Mouse (Mus musculus) gastrocnemius, adult 18-20 months (tissue): ENCODE measurements at regions not wholly inside any gene's neighbourhood (a gene's known extent, or its start where the extent isn't known, plus 50 kb on each side); places are given as distances from the start of the nearest gene placed in this dataset.
A peak's percentile ranks its signal among the peaks of the same experiment; 100 is the strongest.

Source experiments
- DNase-seq: peaks from one replicate; pipeline ENCODE4 v3.0.0; 2021; ENCODE audit warnings: low spot score

DNA sequence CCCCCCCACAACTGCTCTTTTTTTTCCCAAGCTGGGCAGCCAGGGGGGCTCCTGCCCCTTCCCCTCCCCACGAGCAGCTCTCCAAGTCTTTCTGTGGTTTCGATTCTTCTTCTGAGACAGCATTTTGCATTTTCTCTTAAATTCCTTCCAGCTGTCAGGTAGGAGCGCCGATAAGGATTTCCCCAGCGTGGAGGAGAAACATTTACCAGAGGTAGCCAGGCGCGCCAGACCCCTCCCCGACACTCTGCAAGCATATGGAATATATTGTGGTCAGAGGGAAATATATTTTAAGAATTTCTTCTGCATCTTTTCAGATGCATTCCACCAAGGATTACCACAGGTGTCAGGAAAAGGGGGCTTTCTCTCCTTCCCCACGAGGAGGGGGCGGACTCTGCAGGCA lies 111.9 kb downstream of the Tbx5 start:
- no peak for DNase-seq

- no peak for DNase-seq
Measured at GRCm38 (mm10) chr5:119948399-119948798, 115.9 kb downstream of the Tbx5 start.

- DNase-seq, result no peak
Measured at GRCm38 (mm10) chr5:119952085-119952484, 119.6 kb downstream of the Tbx5 start.

- DNase-seq, result no peak
Measured at GRCm38 (mm10) chr5:119953189-119953588, 120.7 kb downstream of the Tbx5 start.

GRCm38 (mm10) chr5:119953811-119954566 lies 121.5 kb downstream of the Tbx5 start:
- no peak for DNase-seq

DNA sequence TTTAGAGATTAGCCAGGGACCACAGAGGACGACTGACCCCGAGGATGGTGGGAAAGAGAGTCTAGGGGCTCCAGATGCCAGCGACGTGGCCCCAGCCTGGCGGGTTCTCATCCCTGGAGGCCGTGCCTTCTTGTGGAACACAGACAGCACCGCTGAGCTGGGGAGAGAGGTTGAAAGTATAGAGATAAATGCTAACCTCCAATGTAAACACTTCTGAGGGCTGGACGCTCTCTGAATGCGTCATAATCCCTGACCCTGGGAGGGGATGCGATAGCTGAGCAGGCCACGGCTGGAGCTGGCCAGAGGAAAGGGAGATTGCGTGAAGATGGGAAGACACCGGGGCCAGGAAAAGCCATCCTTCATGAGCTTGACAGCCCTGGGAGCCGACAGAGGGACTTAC lies 126.5 kb downstream of the Tbx5 start:
- no peak for DNase-seq

DNA sequence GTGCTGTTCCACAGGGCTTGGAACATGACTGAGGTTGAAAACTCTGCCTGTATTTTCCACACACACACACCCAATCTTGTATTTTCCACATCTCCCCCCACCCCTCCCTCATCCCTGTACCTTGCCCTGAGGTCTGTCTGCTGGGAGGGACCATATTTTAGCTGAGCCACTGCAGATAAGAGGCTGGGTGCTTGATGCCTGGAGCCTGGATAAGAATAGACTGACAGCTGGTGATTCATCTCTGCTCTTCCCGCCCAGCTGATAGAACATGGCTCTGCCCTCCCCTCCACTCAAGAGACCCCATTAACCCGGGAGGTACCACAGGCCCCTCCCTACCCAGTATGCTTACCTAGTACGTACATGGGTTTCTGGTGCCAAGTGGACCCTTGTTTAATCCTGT lies 132.3 kb downstream of the Tbx5 start:
- DNase-seq, result no peak

- DNase-seq, result no peak
Measured at GRCm38 (mm10) chr5:119971286-119971685, 138.8 kb downstream of the Tbx5 start.

GRCm38 (mm10) chr5:119972802-119973437 lies 140.5 kb downstream of the Tbx5 start:
- DNase-seq, result no peak

DNA sequence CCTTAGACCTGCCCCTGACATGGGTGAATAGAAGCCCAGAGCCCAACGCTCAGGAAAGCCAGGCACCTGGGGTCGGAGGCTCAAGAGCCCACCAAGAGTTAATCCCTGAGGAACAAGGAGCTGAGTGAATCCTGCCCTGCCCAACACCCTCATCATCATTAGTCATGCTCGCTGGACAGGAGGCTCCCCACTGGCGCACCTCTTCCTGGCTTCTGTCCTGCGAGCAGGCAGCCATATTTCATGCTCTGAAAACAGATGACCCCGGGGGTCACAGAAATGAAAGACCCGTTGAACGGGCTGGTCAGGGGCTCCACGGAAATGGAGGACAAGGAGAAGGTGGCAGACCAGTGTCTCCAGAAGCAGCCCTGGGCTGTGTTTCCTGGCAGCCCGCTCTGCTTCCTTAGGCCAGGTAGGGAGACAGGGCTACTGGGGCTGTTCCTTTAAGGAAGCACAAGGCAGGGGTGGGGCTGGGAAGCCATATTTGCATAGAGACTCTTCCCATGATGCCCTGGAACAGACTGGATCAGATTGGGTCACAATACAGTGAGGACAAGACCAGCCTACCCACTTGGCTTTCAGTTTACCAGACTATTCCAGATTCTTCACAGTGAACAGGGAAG lies 138.1 kb upstream of the Rbm19 start:
- DNase-seq, result no peak

DNA sequence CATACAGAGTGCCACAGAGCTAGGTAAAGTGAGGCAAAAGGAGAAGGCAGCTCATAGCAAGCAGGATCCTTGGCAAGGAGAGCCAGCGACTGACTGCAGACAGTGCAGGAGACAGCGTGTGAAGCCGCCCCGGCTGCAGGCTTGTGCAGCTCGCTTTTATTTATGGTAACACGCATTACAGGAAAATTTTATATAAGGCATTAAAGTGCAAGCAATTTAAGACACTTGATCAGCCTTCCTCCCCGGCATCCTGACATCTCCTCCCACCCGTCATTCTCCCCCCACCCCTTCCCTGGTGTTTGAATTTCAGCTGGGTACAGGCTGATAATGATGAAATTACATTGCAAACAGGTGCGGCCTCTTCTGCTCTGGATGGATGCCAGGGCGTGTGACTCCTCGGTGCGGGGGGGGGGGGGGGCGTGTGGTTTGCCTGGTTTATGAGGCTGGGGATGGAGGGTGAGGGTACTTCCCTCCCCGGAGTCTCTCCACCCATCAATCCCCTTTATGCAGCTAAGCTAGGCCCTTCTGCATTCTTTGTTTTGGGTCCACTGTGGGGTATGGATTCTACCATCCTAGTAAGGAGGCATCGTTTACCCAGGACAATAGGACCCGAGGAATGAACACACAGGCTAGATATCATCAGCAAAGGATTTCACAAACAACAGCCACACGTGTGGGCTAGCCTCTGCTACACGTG lies 135.0 kb upstream of the Rbm19 start:
- DNase-seq, result no peak

DNA sequence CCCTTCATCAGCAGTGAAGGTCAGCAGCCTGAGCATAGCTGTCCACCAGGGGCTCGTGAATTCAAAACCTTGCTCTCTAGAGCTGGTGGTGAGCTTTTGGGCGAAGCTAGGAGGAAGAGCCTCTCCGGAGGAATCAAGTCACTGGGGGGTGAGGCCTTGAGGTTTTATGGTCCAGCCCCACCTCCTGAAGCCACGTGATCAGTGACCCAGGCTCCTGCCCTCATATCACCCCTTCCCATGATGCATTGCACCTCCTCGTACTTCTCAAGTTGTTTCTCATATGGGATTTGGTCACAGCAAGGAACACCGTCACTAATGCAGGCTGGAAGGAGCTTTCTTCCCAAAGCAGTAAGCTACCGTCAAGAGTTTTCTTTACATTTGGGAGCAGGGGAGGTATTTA lies 132.1 kb upstream of the Rbm19 start:
- peak; percentile 10 for DNase-seq

DNA sequence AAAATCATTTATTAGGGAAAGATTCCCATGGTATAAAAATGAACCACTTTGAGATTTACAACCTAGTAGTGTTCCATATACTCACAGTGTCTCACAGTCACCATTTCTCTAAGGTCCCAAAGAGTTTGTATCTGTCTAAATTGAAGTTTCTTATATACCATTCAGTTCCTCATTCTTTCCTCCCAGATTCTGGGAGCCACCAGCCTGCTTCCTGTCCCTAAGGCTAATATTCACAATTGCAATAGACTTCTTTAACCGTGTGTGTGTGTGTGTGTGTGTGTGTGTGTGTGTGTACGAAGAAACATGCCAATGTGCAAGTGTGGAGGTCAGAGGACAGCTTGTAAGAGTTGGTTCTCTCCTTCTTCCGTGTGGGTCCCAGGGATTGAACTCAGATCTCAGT lies 124.1 kb upstream of the Rbm19 start:
- no peak for DNase-seq

DNA sequence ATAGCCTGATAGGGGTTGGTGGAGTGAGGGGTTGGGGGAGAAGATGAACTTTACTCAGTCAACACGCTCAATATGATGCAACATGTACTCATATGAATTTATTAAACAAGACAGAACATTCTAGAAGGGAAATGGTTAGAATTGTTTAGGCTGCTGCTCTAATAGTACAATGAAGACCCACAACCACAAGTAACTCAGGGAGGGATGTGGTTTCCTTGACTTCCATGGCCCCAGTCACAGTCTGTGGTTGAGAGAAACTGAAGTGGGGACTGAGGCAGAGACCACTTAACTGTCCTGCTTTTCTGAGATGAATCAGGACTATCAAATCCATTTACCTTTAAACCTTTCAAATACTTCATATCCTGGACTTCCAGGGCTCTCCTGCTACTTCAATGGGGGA lies 120.5 kb upstream of the Rbm19 start:
- no peak for DNase-seq

- no peak for DNase-seq
Measured at GRCm38 (mm10) chr5:120005696-120006469, 110.4 kb upstream of the Rbm19 start.

- no peak for DNase-seq
Measured at GRCm38 (mm10) chr5:120007738-120008137, 108.5 kb upstream of the Rbm19 start.

GRCm38 (mm10) chr5:120008306-120008705 lies 108.0 kb upstream of the Rbm19 start:
- DNase-seq, result no peak

GRCm38 (mm10) chr5:120015417-120015816 lies 100.8 kb upstream of the Rbm19 start:
- DNase-seq, result no peak

DNA sequence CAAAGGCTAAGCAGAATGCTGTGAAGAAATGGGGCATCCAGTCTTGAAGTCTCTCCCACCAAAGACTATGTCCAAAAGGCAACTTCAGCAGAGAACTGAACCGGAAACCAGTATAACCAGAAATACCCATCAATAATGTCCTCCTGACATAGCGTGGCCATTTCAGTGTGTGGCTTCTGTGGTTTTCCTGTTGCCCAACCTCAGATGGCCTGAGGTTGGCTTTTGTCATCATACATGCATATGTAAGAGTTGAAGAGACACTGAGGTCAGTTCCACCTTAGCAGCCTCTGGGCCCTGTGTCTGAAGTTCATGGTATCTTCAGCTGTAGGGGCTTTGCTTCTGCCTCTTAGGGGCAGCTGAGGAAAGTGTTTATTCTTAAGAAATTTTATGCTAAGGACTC lies 98.1 kb upstream of the Rbm19 start:
- no peak for DNase-seq

DNA sequence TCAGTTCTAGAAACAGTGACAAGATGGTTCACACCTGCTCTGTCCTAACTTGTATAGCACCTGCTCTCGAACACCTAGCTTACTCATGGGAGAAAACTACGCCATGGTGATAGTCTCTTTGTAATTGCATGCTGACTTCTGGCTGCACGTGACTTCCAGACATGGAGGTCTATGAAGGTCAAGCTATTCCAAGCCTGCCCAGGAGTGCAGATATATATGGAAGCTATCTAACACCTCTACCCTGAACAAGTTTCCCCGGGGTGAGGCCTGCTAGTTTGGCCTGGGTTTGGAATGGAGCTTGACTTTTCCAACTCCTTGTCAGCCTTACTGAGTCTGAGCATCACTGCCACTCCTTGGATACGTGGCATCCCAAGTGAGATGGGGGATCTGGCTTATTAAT lies 95.5 kb upstream of the Rbm19 start:
- DNase-seq, result no peak

DNA sequence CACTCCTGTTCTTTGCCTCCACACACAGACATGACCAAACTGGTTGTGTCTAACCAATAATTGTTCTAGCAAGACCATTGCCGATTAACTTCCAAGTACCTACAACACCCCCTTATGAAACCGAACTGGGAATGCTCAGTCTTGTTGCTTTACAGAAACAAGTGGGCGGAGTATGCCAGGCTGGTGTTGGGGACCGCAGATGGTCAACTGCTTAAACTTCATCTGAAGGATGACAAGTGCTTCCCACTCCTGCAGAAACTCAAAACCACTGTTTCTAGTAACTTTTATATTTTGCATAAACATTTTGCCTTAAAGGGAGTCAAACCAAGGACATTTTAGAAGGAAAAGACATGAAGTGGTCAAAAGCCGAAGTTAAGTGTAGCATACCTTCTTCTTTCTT lies 94.0 kb upstream of the Rbm19 start:
- no peak for DNase-seq

DNA sequence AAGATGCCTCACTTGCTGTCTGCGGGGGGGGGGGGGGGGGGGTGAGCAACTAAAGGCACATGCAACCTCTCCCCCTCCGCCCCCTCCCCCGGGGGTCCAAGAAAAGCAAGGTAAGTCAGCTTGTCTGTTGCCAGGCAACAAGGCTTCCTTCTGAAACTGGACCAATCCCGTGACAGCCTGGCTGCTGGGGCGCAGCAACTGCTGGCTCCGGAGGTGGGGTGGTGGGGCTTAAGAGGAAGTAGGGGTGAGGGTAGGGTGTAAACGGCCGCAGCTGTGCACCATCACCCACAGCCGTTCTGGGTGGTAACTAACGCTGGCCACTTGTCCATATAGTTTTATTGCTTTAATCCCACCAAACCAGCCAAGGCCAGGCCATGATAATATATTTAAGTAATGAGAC lies 92.2 kb upstream of the Rbm19 start:
- no peak for DNase-seq
